Mouse (Mus musculus) midbrain, embryonic 14.5 days (tissue): ENCODE measurements around the gene Wdr81. TPM values are rescaled to one million over a fixed set of nuclear protein-coding genes. Genes with fewer than 3 reads are reported as not detected.

ENCODE experiments used
- ATAC-seq: fragments of 200-750 bp; cut with Nextera tagmentation; 2 replicates; pipeline ENCODE4 v1.8.0; 2017; ENCODE audit warnings: moderate number of reproducible peaks, moderate library complexity; ENCODE audit not compliant: low FRiP score, low TSS enrichment
- DNase-seq: peaks from one replicate; pipeline ENCODE4 v3.0.0-alpha.2; 2015
- H3K27ac ChIP-seq: fragments of 300-500 bp; sonication (generic); replicated peaks from 2 replicates; pipeline ENCODE4 v1.5.1; 2014; ENCODE audit warnings: mild to moderate bottlenecking, low read depth, low read length, moderate library complexity
- H3K27me3 ChIP-seq: fragments of 300-500 bp; sonication (generic); 2 replicates; pipeline ENCODE4 v1.6.1; 2014; ENCODE audit warnings: low read length, control low read depth, mixed read lengths; ENCODE audit not compliant: control insufficient read depth, insufficient read depth
- H3K36me3 ChIP-seq: fragments of 300-500 bp; sonication (generic); 2 replicates; pipeline ENCODE4 v1.6.1; 2014; ENCODE audit warnings: low read length, control low read depth; ENCODE audit not compliant: control insufficient read depth, insufficient read depth
- H3K4me1 ChIP-seq: fragments of 300-500 bp; sonication (generic); 2 replicates; pipeline ENCODE4 v1.6.1; 2014; ENCODE audit warnings: mild to moderate bottlenecking, antibody characterized with exemption, low read length, control low read depth; ENCODE audit not compliant: control insufficient read depth, insufficient read depth
- H3K4me2 ChIP-seq: fragments of 300-500 bp; sonication (generic); 2 replicates; pipeline ENCODE4 v1.6.1; 2014; ENCODE audit warnings: mild to moderate bottlenecking, low read length, moderate library complexity
- H3K4me3 ChIP-seq: fragments of 300-500 bp; sonication (generic); replicated peaks from 2 replicates; pipeline ENCODE4 v1.5.1; 2014; ENCODE audit warnings: low read depth, low read length
- H3K9ac ChIP-seq: fragments of 300-500 bp; sonication (generic); replicated peaks from 2 replicates; pipeline ENCODE4 v1.6.1; 2014; ENCODE audit warnings: mild to moderate bottlenecking, low read length, moderate library complexity
- H3K9me3 ChIP-seq: fragments of 300-500 bp; sonication (generic); 2 replicates; pipeline ENCODE4 v1.6.1; 2016; ENCODE audit warnings: low read length, control low read depth, mixed read lengths; ENCODE audit not compliant: control insufficient read depth
- WGBS: fragments of 180-500 bp; shearing (Covaris S2); extraction: QIAGEN DNeasy Blood & Tissue Kit; methylation state at CpG from one replicate; pipeline ENCODE4 v1.1.7; 2014; 5-methylcytosine and 5-hydroxymethylcytosine counted together
- polyA plus RNA-seq: library from polyadenylated mRNA; unstranded; fragments of >200 nt; fragmentation: Nextera tagmentation; extraction: Ambion mirVana; gene quantifications from 2 replicates; pipeline ENCODE4 v1.2.1, GENCODE M21; 2014

The Wdr81 gene
- polyA plus RNA-seq, 1 experiment from 2014 or later, result 7.4 TPM

DNA sequence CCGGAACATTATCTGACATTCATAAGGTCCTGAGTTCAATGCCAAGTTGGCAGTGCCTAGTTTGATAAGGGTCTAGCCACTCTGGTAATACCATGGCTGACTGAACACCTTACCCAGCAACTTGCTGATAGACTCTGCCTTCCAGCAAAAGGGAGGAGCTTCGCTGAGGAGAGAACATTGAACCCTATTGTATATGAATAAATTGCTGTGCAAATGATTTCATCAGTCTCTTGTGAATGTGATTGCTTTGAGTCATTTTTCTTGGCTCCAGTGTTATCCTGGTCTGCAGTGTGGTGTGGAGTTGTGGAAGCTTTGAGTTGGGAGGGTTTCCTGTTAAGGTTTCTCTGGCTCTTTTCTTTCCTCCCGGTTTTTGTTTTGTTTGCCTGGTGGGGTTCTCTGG, 16.2 kb upstream of the Wdr81 start:
- Histone ChIP-seq H3K36me3 (peaks cover 4% of the 10 kb centered on the region), H3K9ac (no peak overlapping the region), H3K27ac (no peak overlapping the region), H3K4me1 (0 out of 2 replicates have a peak, but pooled peaks cover 3% of the 10 kb centered on the region), H3K27me3 (no peaks in the 10 kb centered on the region), H3K4me3 (no peak overlapping the region), H3K4me2 (no peak overlapping the region), H3K9me3 (no peaks in the 10 kb centered on the region)
- DNase-seq (no peak), ATAC-seq (no peak)
- 85% methylated on average over 3 of the region's 3 CpGs for WGBS

DNA sequence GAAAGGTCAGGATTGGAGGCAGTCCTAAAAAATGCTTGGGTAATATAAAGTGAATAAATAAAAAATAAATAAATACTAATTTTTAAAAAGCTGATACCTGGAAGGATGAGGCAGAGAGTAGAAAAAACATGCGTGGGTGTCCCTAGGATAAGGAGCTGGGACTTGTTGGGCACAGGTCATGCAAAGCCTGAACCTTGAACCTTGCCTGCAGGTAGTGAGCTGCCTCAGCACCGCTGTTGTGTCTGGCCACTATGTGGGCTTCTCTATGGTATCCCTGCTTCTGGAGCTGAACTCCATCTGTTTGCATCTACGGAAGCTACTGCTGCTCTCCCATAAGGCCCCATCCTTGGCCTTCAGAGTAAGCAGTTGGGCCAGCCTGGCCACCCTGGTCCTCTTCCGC, 14.7 kb upstream of the Wdr81 start:
- Histone ChIP-seq H3K36me3 (peaks cover 13% of the 10 kb centered on the region), H3K9ac (no peak overlapping the region), H3K27me3 (no peaks in the 10 kb centered on the region), H3K9me3 (no peaks in the 10 kb centered on the region), H3K4me2 (no peak overlapping the region), H3K4me3 (no peak overlapping the region), H3K27ac (no peak overlapping the region), H3K4me1 (0 out of 2 replicates have a peak, but pooled peaks cover 3% of the 10 kb centered on the region)
- ATAC-seq (no peak), DNase-seq (no peak)
- WGBS, result 93% methylated on average over 4 of the region's 4 CpGs

GRCm38 (mm10) chr11:75468410-75468809, 13.9 kb upstream of the Wdr81 start:
- Histone ChIP-seq H3K27ac (no peak overlapping the region), H3K4me2 (peak overlapping the region; percentile 48), H3K9ac (no peak overlapping the region), H3K36me3 (peaks cover 13% of the 10 kb centered on the region), H3K27me3 (no peaks in the 10 kb centered on the region), H3K9me3 (no peaks in the 10 kb centered on the region), H3K4me1 (0 out of 2 replicates have a peak, but pooled peaks cover 3% of the 10 kb centered on the region), H3K4me3 (no peak overlapping the region; the same call in 1 of the 2 replicates)
- 65% methylated on average over 7 of the region's 7 CpGs for WGBS
- DNase-seq, result no peak
- no peak for ATAC-seq

DNA sequence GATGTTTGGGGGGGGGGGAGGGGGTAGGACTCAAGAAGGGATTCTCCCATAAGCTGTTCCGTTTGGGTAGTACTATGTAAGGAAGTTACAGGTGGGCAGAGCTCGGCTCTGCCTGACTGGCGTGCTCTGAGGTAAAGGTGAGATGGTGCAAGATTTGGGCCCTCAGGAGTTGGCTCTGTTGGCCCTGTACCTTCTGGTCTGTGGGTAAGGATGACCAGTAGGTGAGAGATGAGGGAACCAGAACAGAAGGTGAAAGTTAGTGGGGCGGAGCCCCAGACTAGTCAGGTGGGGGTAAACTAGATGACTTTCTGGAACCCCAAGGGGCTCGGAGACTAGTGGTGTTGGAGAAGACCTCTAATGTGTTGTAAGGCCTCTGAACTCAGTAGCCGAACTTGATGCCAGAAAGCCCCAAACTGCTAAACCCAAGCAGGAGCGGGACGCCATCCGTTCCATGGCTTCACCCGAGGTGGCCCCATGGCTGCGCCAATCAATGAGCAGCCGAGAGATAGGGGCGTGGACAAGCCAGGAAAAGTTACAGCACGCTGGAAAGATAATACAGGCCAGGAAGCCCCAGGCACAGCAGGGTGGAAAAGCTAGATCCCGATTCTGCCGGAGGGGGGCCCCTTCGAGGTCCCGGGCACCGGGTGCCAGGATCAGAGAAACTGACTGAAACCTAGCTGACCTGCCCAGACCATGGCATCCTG, 13.1 kb upstream of the Wdr81 start:
- ATAC-seq, result no peak
- no peaks in the 10 kb centered on the region for H3K27me3 ChIP-seq
- H3K4me2 ChIP-seq, result peak overlapping the region; percentile 48
- no peak overlapping the region for H3K9ac ChIP-seq
- peaks cover 9% of the 10 kb centered on the region; the same call in 1 of the 2 replicates for H3K4me1 ChIP-seq
- H3K4me3 ChIP-seq, result peak overlapping the region; percentile 21
- H3K36me3 ChIP-seq, result peaks cover 13% of the 10 kb centered on the region
- 17% methylated on average over 19 of the region's 19 CpGs for WGBS
- no peaks in the 10 kb centered on the region for H3K9me3 ChIP-seq
- H3K27ac ChIP-seq, result no peak overlapping the region
- DNase-seq, result peak; percentile 20

DNA sequence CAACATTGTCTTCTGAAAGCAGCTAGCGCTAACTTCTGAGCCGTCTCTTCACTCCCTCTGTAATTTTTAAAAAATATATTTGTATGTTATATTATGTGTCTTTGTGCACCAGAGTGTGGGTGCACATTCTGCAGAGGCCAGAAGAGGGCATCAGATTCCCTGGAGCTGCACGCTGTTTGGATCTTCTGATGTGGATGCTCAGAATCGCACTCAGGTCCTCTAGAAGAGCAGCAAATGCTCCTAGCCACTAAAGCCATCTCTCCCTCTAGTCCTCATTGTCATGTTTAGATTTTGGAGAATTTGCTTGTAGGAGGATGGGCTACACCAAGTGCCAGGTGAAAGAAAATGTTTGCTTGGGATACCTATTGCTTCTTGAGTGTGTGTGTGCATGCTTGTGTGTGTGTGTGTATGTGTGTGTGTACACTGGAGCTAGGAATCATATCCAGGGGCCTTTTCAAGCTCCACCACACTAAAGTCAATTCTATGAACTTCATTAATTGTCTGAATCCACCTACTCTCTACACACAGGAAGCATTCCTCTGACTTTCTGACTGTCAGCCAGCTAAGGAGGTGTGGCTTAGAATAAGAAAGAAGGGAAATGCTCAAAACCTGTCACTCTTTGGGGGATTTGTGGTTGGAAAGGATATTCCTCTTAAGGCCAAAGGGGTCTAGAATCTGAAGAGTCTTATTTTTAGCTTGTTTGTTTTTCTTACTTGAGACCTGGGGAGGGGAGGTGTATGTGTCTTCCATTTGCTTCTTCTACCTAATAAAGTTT, 12.4 kb upstream of the Wdr81 start:
- Histone ChIP-seq H3K27ac (no peak overlapping the region), H3K27me3 (no peaks in the 10 kb centered on the region), H3K4me2 (no peak overlapping the region), H3K9me3 (no peaks in the 10 kb centered on the region), H3K4me1 (peaks cover 16% of the 10 kb centered on the region), H3K36me3 (peaks cover 13% of the 10 kb centered on the region), H3K9ac (no peak overlapping the region), H3K4me3 (no peak overlapping the region)
- ATAC-seq (no peak), DNase-seq (no peak)
- 98% methylated on average over 4 of the region's 4 CpGs for WGBS

DNA sequence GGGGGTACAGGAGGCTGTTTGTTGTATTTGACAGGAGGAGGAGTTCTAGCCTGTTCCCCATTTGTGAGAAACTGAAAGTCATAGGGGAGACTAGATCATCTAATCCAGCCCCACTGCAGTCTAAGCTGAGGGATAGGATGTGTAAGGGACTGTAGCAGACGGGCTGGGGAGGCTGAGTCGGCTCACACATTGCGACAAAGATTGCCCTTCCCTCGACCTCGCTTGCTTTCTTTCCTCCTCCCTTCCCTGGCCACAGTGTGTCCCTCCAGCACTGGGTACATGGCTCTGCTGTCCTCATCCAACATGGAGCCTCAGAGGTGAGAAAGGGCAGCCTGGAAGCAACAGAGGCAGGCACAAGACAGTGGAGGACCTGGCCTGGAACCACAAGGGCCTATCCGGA, 10.5 kb upstream of the Wdr81 start:
- peaks cover 20% of the 10 kb centered on the region for H3K4me1 ChIP-seq
- no peak for ATAC-seq
- H3K4me3 ChIP-seq, result no peak overlapping the region
- no peak for DNase-seq
- H3K4me2 ChIP-seq, result no peak overlapping the region
- H3K36me3 ChIP-seq, result peaks cover 13% of the 10 kb centered on the region
- 83% methylated on average over 6 of the region's 6 CpGs for WGBS
- no peaks in the 10 kb centered on the region for H3K9me3 ChIP-seq
- H3K9ac ChIP-seq, result no peak overlapping the region
- no peak overlapping the region for H3K27ac ChIP-seq
- no peaks in the 10 kb centered on the region for H3K27me3 ChIP-seq

GRCm38 (mm10) chr11:75464417-75464816, 9.9 kb upstream of the Wdr81 start:
- Histone ChIP-seq H3K4me3 (no peak overlapping the region), H3K4me2 (no peak overlapping the region), H3K4me1 (peaks cover 24% of the 10 kb centered on the region), H3K27ac (no peak overlapping the region), H3K9me3 (no peaks in the 10 kb centered on the region), H3K36me3 (peaks cover 13% of the 10 kb centered on the region), H3K27me3 (no peaks in the 10 kb centered on the region), H3K9ac (no peak overlapping the region)
- 83% methylated on average over 6 of the region's 6 CpGs for WGBS
- DNase-seq (no peak), ATAC-seq (no peak)

DNA sequence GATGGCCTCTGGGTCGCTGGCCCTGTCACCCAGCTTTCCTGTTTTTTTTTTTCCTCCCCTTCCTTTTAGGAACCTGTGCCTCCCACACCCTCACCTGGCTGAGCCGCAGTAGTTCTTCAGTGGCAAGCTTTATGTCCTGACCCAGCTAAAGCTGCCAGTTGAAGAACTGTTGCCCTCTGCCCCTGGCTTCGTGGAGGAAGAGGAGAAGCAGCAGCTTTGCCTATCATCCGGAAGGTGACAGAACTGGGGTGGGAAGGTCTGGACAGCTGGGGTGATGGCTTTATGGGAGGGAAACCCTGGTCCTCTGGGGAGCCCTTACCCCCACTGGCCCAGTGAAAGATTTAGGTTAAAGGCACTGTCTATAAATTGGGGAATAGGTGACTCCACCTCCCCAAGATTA, 9.1 kb upstream of the Wdr81 start:
- Histone ChIP-seq H3K27me3 (no peaks in the 10 kb centered on the region), H3K4me2 (no peak overlapping the region), H3K9me3 (no peaks in the 10 kb centered on the region), H3K4me1 (peaks cover 24% of the 10 kb centered on the region), H3K27ac (no peak overlapping the region), H3K9ac (no peak overlapping the region), H3K36me3 (peaks cover 13% of the 10 kb centered on the region), H3K4me3 (no peak overlapping the region)
- WGBS, result 77% methylated on average over 4 of the region's 4 CpGs
- no peak for ATAC-seq
- no peak for DNase-seq
